Mouse (Mus musculus): ENCODE measurements around the gene Ccdc9. TPM values are rescaled to one million over a fixed set of nuclear protein-coding genes. Genes with fewer than 3 reads are reported as not detected.
A peak's percentile ranks its signal among the peaks of the same experiment; 100 is the strongest.

Ccdc9 gene
- 10 to 100 TPM; 28.4 to 37.4 (median 32.2) TPM for total RNA-seq (2022)

DNA sequence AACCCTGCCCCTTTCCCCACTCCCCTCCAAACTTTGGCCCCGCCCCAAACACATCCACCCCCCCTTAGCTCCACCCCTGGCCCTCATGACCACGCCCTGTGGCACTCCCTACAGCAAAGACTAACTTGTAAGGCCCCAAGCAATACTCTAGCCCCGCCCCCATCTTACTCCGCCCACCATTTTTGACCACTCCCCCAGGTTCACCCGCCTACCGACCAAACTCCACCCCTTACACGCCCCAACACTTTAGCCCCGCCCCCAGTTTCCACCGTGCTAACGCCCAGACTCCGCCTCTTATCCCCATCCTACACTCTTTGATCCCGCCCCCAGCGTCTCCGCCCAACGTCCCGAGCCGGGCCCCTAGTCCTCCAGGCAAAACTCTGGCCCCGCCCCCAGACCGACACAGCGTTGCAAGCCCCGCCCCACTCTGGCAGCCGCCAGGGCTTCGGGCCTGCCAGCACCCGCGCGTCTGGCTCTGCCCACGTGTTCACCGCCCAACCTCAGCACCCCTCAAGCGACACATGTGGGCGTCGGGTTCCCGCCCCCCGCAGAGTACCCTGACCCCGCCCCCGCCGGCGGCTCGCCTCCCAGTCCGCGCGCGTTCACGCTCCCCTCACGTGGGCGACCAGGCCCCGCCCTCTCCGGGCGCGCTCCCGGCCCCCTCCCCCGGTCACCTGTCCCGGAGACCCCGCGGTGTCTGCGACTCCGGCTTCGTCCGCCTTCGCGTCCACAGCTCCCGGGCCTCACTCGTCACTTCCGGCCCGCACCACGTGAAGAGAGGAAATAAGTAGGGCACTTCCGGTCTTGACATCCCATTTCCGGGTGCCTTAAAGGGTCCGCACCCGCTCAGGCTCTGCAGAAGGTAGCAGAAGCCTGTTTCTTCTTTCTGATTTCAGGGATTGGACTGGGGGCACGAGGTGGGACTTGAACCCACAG lies at the start of gene Ccdc9:
TSS of gene Ccdc9 (minus strand) at position 770 of the 936 bp plus-strand sequence.
- peak; percentile 100 for DNase-seq (ENCODE audit: low spot score in 2 of 2)

DNA sequence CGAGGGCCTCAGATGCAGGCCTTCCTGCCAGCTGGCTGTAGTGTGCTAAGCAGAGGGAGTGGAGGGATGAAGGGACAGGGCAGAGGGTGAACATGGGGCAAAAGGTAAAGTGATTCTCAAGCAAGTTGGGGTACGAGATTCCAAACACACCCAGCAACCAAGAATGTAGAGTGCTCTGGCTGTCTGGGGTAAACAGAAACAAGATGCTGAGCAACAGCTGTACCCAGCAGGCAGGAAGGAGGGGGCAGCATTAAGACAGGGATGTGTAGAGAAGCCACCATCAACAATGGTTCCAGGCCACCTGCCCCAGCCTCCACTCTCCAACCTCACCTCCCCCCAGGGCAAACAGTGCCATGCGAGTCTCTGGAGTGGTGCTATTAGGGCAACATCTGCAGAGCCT lies 42.6 kb upstream of the Ccdc9 start:
- no peak for DNase-seq (ENCODE audit: low spot score in 2 of 2)

DNA sequence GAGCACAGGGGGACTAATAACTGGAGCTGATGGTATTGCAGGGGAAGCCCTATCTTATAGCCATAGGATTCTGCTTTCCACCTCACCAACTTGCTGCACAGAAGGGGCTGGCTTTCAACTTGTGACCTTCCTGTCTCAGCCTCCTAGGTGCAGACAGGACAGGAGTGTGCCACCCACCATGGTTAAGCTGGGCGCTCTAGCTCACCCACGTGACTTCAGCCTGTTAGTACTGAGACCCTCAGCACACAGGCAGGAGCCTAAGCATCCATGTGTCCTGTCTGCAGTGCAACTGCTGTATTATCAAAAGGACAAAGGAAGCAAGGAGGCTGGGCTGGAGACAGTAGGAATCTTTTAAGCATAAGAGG lies 40.0 kb upstream of the Ccdc9 start:
- DNase-seq (ENCODE audit: low spot score in 2 of 2): no peak

DNA sequence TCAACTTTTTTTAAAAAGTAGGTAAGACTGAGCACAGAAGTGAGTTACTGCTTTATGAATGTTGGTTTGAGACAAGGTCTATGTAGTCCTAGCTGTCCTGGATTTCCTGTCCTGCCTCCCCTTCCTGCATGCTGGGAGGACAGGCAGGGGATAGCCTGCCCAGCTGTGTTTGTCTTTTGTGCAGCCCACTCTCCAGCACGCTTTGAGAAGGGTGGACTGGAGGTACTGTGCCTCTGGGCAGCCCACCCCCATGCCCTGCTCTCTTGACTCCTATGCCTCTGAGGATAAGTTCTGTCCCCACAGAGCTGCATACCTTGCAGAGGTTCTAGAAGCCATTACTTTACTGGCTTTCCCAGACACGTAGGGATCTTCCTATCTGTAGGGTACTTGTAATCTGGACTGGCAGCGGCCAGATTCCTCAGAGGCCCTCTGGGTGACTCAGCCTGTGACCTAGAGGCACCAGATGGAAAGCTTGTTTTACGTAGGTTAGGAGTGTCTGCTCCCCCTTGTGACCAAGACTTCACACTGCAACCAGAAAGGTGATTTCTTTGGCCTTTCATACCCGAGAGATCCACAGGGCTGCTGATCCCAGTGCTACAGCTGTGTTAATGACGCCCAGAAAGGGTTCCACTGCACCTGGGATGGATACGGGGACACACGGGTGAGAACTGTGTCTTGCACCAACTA lies 39.5 kb upstream of the Ccdc9 start:
- DNase-seq (ENCODE audit: low spot score in 2 of 2): peak; percentile 65 to 66

DNA sequence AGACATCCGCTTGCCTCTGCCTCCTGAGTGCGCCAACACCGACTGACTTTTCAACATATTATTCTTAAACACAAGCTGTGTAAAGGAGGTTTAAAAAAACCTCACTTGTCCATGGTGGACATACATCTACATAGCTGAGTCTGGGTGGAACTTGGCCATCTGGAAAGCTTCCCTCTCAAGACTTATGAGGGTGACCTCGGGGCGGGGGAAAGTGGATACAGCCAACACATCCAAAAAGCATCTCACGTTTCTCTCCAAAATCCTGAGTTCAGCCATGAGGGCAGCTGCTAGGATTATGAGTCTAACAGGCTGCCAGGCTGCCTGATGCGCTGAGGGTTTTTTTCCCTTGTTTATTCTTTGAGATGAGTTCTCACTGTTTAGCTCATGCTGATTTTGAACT lies 38.1 kb upstream of the Ccdc9 start:
- DNase-seq (ENCODE audit: low spot score in 2 of 2): no peak

DNA sequence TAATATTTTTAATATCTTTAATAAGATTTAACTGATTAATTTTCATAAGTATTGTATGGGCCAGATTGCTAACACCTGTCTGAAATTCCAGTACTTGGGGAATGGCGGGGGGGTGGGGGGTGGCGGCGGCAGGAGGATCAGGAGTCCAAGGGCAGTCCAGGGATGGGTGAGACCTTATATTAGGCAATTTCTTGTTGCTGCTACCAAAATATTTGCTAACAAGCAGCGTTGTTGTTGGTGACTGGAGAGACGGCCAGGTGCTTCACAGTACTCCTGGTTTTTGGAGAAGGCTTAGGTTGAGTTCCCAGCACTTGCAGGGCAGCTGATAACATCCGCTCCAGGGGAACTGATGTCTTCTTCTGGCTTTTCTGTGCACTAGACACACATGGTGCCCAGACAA lies 33.9 kb upstream of the Ccdc9 start:
- no peak for DNase-seq (ENCODE audit: low spot score in 2 of 2)

DNA sequence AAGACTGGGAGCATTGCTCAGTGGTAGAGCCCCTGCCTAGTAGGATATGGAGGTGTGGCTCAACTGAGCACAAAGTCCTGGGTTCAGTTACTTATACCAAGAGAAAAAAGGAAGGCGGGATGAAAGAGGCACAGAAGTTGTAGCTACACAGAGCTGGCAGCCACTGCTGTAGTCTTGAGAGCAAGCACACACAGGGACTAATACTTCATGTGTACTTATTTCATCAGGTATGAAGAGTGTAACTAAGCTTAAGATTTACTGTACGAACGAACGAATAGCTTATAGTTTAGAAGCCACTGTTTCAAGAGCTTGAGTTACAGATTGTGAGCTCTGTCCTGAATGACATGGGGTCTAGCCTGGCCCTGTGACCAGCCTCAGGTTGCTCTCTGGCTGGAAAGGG lies 32.6 kb upstream of the Ccdc9 start:
- DNase-seq (ENCODE audit: low spot score in 2 of 2): no peak

DNA sequence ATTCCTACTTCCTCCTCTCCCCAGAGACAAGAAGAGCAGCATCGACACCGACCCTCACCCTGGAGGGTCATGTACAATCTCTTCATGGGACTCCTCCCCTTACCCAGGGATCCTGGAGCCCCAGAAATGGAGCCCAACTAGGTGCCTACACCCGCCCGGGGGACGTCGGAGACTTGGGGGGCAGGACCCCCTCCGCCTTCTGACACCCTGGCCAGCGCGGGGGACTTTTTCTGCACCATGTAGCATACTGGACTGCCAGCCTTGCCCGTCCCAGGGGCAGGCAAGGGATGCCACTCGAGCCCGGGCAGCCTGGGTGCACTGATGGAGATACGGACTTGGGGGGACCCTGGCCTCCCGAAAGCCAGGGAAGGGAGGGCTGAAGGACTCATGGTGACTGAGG lies 30.5 kb upstream of the Ccdc9 start:
- DNase-seq (ENCODE audit: low spot score in 2 of 2): no peak

DNA sequence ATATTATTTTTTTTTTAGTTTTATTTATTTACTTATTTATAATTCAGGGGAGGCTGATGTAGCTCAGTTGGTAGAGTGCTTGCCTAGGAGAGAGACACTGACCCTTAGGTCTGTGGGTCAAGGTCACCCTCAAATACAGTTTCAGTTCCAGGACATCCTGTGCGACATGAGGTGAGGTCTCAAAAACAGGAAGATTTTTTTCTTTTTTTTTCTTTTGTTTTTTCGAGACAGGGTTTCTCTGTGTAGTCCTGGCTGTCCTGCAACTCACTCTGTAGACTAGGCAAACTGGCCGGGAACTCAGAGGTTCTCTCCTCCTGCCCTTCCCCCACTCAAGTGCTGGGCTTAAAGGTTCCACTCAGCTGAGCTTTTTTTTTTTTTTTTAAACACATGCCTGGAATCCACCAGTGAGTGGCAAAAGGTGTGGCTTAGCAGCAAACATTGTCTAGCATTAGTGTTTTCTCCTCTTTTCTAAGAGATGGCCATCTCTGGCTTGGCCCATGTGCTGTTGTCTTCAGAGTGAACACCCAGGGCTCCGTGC lies 28.7 kb upstream of the Ccdc9 start:
- DNase-seq (ENCODE audit: low spot score in 2 of 2): no peak

DNA sequence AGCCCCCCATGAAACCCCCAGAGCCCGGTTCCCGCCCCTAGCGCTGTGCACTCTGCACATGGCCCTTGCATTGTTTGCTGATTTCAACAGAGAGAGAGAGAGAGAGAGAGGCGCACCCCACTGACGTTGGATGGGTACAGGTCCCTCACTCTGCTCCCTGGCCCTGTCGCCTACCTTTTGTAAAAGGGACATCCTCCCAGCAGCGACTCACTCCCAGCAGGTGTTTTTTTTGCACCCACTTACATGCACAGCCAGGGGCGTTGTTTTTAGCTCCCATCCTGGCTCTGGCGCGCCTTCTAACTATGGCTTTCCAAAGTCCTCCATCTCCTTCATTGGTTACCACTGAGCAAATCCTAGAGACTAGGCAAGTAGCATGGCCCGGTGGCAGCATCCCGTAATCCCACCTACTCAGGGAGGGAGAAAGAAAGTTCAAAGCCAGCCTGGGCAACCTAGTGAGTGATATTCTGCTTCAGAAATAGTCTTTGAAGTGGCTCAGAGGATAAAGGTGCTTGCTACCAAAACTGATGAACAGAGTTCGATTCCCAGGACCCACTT lies 27.7 kb upstream of the Ccdc9 start:
- no peak for DNase-seq (ENCODE audit: low spot score in 2 of 2)

DNA sequence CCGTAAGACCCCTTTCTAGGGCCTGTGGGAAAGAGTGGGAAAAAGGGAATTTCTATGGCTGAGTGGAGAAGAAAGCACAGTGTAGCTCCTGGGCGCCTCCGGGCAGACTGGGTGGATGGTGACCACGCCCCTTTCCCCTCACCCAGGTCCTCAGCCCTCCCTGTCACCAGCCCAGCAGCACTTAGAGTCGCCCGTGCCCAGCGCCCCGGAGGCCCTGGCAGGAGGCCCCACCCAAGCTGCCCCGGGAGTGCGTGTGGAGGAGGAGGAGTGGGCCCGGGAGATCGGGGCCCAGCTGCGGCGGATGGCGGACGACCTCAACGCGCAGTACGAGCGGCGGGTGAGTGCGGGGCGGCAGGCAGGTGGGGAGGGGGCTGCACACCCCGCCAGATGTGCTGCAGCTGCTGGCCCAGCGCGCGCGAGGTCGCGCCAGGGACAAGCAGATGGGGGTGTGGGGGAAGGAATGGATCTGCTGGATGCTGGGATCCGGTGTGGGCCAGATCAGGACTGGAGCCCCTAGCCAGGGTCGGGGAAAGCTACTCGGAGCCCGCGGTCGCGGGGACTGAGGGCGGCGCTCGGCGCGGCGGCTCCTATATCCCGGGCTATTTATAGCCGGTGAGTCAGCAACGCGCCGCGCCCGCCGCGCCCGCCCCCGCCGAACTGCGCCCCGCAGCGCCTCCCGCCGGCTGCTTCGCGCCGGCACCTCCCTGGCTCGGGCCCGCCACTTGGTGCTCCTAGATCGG lies 27.1 kb upstream of the Ccdc9 start:
- peak; percentile 78 to 79 for DNase-seq (ENCODE audit: low spot score in 2 of 2)

DNA sequence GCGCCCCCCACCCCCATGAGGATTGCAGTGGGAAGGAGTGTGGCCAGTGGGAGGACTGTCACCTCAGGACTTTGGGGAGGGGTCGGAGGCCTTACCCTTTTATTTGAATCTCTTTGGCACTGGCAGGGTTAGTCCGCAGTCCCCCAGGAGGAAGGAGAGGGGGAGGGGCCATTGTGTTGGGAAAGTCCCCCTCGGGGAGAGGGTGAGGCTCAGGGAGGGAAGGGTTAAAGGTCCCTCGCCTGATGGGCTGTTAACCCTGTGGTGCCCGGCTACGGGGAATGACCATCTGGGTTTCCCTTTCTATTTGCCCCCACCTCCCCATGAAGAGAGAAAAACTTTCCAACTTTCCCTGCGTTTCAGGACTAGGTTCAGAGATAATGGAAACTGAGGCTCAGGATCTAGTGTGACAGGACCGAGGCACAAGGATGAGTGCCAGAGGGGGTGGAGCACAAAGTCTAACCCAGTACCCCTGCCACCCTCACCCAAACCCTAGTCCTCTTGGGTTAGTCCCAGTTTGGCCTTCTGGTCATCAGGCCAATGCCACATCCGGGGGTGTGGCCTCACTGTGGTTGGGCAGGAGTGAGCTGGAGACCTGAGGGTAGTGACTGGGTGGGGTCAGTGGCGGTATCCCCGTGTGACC lies 26.2 kb upstream of the Ccdc9 start:
- peak; percentile 66 to 68 for DNase-seq (ENCODE audit: low spot score in 2 of 2)

DNA sequence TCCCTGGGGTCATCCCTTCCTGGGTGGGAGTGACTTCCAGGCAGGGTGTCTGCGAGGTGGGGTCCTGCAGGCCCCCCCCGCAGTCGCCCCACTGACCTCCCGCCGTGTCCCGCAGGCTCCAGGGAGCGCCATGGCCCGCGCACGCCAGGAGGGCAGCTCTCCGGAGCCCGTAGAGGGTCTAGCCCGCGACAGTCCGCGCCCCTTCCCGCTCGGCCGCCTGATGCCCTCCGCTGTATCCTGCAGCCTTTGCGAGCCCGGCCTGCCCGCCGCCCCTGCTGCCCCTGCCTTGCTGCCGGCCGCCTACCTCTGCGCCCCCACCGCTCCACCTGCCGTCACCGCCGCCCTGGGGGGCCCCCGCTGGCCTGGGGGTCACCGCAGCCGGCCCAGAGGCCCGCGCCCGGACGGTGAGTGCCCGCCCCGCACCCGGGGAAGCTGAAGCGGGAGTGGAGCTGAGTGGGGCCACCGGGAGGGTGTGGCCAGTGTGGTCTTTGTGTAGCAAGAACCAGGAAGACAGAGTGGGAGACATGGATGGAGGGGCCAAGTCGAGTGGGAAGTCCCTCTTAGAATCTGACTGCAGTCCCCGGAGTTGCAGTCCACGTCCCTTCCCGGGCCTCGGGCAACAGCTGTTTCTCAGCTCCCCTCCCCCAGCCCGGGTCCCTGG lies 25.5 kb upstream of the Ccdc9 start:
- DNase-seq (ENCODE audit: low spot score in 2 of 2): peak in 1 of 2 experiments; percentile 21

DNA sequence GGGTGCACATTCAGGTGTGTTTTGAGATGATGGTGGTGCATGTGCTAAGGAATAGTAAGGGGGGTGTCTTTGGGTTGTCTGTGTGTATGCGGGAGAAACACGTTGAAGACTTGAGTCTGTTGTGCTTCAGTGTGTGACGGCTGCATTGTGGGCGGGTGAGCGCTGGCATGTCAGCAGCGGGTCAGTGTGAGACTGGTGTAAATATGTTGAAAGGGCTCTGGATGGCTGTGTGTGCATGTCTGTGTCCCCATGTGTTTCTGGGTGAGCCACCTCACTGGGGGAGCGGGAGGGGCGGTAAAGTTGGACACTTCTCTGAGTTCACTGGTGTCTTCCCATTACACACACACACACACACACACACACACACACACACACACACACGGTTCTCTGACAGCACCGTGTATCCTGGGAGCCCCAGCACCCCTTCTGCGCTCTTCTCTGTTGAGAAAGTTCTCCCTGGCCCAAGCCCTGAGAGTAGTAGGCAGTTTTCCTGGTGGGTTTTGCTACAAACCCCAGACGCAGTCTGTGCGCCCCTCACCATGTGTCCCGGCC lies 24.9 kb upstream of the Ccdc9 start:
- DNase-seq (ENCODE audit: low spot score in 2 of 2): no peak

DNA sequence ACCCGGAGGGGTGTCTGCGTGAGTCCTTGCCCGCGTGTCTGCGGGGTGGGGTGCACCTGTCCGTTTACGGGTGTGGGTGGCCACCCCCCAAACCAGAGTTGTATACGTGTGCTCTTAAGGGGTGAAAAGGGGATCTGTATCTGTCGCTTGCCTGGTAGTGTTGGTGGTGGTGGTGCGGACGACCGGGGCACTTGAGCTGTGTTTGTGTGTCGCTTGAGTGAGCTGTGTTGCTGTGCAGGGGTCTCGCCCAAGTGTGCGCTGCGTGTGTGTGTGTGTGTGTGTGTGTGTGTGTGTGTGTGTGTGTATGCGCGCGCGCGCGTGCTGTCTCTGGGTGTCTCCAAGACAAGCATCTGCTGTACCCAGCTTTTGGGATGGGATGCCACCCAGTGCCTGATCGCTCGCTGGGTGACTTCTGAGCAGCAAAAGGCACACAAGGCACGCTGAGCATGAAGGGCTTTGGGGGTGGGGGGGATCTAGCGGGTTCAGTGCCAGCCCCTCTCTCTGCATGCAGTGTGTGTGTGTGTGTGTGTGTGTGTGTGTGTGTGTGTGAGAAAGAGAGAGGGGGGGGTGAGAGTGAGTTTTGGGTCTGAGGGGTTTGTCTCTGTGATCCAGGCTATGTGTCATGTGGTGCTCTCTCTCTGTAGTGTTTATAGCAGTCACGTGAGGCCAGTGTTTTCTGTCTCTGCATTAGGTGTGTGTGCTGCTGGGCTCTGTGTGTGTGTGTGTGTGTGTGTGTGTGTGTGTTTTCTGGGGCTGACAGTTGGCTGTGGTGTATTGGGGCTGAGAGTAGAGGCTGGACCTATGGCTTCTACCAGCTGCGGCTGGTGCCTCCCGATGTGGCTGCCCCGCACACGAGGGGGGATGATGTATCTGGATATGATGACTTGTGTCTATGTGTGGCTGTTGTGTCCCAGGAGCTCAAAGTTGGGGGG lies 24.2 kb upstream of the Ccdc9 start:
- DNase-seq (ENCODE audit: low spot score in 2 of 2): no peak

DNA sequence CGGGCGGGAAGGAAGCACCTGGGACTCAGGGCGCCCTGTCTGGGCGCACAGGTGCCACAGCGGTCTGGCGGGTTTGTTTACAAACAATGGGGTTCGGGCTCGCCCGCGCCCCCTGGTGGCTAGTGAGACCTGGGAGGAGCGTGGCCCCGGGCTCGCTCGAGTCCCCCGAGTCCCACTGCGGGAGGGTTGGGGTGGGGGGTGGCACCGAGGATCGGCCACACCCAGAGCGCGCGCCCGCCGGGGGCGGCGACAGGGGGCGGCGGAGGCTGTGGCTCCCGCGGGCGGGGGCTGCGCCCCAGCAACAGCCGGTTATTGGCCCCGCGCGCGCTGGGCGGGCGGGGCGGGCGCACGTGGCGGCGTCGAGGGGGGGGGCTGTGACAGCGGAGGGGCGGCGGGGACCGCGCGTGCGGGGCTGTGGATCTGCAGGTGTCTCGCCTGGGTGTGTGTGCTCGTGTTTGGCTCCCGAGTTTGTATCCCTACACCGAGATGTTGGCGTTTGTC lies 23.5 kb upstream of the Ccdc9 start:
- DNase-seq (ENCODE audit: low spot score in 2 of 2): peak; percentile 73 to 84

DNA sequence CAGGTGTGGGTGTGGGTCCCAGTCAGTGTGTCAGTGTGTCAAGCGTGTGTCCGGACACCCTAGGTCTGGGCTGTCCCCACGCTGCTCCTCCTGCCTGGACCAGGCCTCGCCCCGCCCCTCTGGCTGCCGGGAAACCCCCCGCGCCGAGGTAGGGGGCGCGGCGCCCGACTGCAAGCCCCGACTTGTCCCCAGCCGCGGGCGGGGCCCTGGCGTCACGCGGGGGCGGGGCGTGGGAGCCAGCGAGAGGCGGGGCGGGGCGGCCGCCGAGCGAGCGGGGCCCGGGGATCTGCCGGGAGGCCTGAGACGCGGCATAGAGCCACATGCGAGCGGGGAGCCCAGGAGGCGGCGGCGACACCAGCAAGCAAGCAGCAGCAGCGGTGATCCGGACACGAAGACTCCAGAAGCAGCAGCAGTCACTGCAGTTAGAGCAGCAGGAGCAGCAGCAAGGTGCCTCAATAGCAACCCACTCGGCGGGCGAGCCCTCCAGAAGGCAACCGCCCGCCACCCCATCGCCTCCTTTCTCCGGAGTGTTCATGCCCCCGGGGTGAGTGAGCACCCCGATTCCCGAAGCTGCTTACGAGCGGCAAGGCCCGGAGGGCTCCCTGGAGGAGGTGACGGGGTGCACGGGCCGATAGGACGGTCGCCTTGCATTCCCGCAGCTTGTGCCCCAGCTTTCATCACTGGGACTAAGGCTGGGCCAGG lies 22.9 kb upstream of the Ccdc9 start:
- DNase-seq (ENCODE audit: low spot score in 2 of 2): peak; percentile 84 to 87
